Mouse (Mus musculus): Measurements from ENCODE around the gene Tomm40l. TPM values are rescaled to one million over a fixed set of nuclear protein-coding genes. Genes with fewer than 3 reads are reported as not detected.
A peak's percentile ranks its signal among the peaks of the same experiment; 100 is the strongest.

Tomm40l gene
- polyA plus RNA-seq, 1 experiment from 2014 or later = 35.4 TPM

DNA sequence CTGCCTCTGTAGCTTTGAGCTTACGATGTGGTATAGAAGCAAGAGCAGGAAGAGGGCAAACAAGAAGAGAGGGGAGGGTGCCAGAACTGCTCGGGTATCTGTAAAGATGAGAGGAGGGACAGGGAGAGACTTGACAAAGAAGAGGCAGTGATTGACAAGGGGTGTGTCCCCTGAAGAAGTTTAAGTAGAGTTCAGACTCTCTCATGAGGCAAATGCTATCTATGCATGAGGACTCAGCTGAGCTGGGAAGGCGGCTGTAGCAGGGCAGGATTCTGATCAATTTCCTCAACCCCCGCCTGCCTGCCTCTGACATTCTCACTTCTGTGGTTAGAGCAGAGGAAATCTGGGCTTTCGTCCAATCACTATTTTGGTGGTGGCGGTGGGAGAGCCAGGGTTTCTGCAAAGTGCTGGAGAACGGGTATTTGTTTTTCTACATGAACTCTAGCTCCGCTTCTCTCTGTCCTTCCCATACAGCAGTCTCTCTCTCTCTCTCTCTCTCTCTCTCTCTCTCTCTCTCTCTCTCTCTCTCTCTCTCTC lies 40.3 kb upstream of the Tomm40l start:
- H3K4me2 ChIP-seq = peak overlapping the region; percentile 54
- peak overlapping the region; percentile 28 for H3K4me3 ChIP-seq
- H3K27ac ChIP-seq = peak overlapping the region; percentile 83
- peak; percentile 70 for ATAC-seq (ENCODE audit: low FRiP score)
- no peaks in the 10 kb centered on the region for H3K9me3 ChIP-seq
- H3K9ac ChIP-seq = peak overlapping the region; percentile 64
- 0 out of 2 replicates have a peak, but pooled peaks cover 3% of the 10 kb centered on the region for H3K36me3 ChIP-seq
- peaks cover 3% of the 10 kb centered on the region; the same call in 1 of the 2 replicates for H3K27me3 ChIP-seq
- peaks cover 16% of the 10 kb centered on the region for H3K4me1 ChIP-seq (replicated peaks)
- 5% methylated on average over 8 of the region's 8 CpGs for WGBS

DNA sequence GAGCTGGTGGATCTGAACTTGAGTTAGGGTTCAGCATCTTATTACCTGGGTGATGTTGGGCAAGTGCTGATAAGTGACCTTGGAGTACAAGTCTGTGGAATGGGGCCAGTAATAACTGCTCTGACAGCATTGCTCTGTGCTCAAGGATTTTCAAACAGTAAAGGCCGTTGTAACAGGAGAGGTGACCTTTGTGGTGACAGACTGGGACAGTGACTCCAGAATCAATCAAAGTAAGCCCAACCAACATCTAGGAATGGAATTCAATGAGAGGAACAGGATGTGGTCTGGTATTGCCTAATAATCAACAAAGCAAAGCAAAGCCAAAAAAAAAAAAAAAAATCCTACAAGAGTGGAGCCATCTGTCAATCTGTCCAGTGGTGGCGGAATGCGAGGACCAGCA lies 38.0 kb upstream of the Tomm40l start:
- no peak overlapping the region for H3K4me2 ChIP-seq
- no peak overlapping the region for H3K4me3 ChIP-seq
- H3K27me3 ChIP-seq = peaks cover 3% of the 10 kb centered on the region; the same call in 1 of the 2 replicates
- WGBS = 75% methylated on average over 3 of the region's 3 CpGs
- no peaks in the 10 kb centered on the region for H3K9me3 ChIP-seq
- no peak for ATAC-seq (ENCODE audit: low FRiP score)
- H3K27ac ChIP-seq = no peak overlapping the region
- H3K4me1 ChIP-seq (replicated peaks) = peaks cover 16% of the 10 kb centered on the region
- 0 out of 2 replicates have a peak, but pooled peaks cover 3% of the 10 kb centered on the region for H3K36me3 ChIP-seq
- H3K9ac ChIP-seq = no peak overlapping the region

DNA sequence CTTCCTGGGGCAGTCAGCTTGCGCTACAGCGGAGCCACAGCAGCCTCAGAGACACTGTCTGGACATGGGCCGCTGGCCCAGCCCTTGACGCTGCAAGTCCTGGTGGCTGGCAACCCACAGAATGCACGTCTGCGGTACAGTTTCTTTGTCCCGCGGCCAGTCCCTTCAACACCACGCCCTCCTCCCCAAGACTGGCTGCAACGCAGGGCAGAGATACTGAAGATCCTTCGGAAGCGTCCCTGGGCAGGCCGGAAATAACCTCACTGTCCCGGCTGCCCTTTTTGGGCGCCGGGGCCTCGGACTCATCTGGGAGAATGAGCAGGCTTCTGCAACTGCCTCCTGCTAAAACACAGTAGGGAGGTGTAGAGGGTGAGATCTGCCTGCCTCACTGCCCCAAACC lies 36.6 kb upstream of the Tomm40l start:
- Histone ChIP-seq H3K27me3 (peaks cover 3% of the 10 kb centered on the region; the same call in 1 of the 2 replicates), H3K4me2 (no peak overlapping the region), H3K9ac (0 out of 2 replicates have a peak overlapping the region, but pooled peaks have one; percentile 8), H3K4me3 (no peak overlapping the region), H3K36me3 (0 out of 2 replicates have a peak, but pooled peaks cover 3% of the 10 kb centered on the region), H3K4me1 (replicated peaks) (peaks cover 16% of the 10 kb centered on the region), H3K9me3 (no peaks in the 10 kb centered on the region), H3K27ac (no peak overlapping the region)
- 83% methylated on average over 17 of the region's 17 CpGs for WGBS
- no peak for ATAC-seq (ENCODE audit: low FRiP score)

DNA sequence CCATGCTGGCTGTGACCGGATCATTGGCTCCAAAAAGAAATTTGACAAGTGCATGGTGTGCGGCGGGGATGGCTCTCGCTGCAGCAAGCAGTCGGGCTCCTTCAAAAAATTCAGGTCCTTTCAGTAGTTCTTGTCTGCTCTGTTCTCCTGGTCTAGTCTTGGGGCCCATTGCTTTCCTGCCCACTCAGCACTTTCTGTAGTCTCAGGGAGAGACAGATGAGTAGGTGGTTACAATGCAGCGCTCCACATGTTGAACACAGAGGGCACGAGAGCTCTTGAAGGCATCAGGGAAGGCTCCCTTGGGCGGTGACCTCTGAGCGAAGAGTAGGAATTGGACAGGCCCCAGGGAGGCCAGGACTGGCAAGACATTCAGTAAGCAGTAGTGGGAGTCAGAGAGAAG lies 35.5 kb upstream of the Tomm40l start:
- Histone ChIP-seq H3K4me2 (no peak overlapping the region), H3K9ac (no peak overlapping the region), H3K27me3 (peaks cover 3% of the 10 kb centered on the region; the same call in 1 of the 2 replicates), H3K9me3 (no peaks in the 10 kb centered on the region), H3K27ac (no peak overlapping the region), H3K4me1 (replicated peaks) (peaks cover 9% of the 10 kb centered on the region), H3K4me3 (no peak overlapping the region), H3K36me3 (0 out of 2 replicates have a peak, but pooled peaks cover 3% of the 10 kb centered on the region)
- ATAC-seq (ENCODE audit: low FRiP score) = no peak
- 84% methylated on average over 9 of the region's 9 CpGs for WGBS

DNA sequence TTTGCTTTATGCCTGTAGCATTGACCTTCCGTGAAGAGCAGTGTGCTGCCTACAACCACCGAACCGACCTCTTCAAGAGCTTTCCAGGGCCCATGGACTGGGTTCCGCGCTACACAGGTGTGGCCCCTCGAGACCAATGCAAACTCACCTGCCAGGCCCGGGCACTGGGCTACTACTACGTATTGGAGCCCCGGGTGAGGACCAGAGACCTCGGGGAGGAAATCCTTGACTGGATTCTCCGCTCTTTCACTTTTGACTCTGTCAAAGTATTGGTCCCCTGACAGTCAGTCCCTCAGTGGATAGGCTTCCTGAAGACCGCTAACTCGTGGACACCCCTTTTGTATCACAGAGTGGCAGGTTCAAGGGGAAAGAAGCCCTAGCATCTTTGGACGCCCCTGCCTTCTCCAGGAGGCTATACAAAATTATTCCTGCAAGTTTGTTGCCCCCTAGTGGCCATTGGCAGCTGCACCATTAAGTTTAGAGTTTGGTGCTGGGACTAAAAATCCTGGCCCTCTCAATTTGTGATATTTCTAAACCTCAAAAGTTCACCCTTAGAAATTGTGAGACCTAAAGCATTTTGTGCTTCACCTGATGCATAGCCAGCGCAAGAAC lies 34.7 kb upstream of the Tomm40l start:
- Histone ChIP-seq H3K4me3 (no peak overlapping the region), H3K4me1 (replicated peaks) (peaks cover 9% of the 10 kb centered on the region), H3K36me3 (0 out of 2 replicates have a peak, but pooled peaks cover 3% of the 10 kb centered on the region), H3K9ac (no peak overlapping the region), H3K9me3 (no peaks in the 10 kb centered on the region), H3K27me3 (peaks cover 3% of the 10 kb centered on the region; the same call in 1 of the 2 replicates), H3K4me2 (no peak overlapping the region), H3K27ac (no peak overlapping the region)
- WGBS = 72% methylated on average over 15 of the region's 15 CpGs
- ATAC-seq (ENCODE audit: low FRiP score) = no peak

DNA sequence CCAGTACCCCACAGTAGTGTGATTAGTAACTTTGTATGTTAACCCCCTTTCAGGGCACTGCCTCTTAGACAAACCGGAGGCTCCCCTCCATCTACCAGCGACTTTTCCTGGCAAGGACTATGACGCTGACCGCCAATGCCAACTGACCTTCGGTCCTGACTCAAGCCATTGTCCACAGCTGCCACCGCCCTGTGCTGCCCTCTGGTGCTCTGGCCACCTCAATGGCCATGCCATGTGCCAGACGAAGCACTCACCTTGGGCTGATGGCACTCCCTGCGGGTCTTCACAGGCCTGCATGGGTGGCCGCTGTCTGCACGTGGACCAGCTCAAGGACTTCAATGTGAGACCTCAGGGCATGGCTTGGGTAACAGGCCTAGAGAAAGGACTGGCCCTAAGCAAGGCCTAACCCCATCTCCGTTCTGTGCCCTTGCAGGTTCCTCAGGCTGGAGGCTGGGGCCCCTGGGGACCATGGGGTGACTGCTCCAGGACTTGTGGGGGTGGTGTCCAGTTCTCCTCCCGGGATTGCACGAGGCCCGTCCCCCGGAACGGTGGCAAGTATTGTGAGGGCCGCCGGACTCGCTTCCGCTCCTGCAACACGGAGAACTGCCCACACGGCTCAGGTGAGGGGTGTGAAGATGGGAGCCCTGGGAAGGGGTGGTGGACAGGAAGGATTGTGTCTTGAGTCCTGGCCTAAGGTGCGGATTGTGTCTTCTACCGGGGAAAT lies 33.9 kb upstream of the Tomm40l start:
- Histone ChIP-seq H3K27me3 (peaks cover 3% of the 10 kb centered on the region; the same call in 1 of the 2 replicates), H3K4me2 (no peak overlapping the region), H3K4me3 (no peak overlapping the region), H3K4me1 (replicated peaks) (peaks cover 16% of the 10 kb centered on the region), H3K27ac (no peak overlapping the region), H3K36me3 (0 out of 2 replicates have a peak, but pooled peaks cover 3% of the 10 kb centered on the region), H3K9me3 (no peaks in the 10 kb centered on the region), H3K9ac (no peak overlapping the region)
- ATAC-seq (ENCODE audit: low FRiP score) = no peak
- WGBS = 91% methylated on average over 24 of the region's 24 CpGs

DNA sequence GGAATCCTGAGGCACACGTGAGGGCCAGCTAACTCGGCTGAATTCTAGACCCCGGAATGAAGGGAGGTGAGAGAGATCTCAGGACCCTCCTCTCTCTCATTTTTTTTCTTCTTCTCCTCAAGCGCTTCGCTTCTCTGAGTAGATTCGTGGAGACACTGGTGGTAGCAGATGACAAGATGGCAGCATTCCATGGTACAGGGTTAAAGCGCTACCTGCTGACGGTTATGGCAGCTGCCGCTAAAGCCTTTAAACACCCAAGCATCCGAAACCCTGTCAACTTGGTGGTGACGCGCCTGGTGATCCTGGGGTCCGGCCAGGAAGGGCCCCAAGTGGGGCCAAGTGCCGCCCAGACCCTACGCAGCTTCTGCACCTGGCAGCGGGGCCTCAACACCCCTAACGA lies 30.1 kb upstream of the Tomm40l start:
- Histone ChIP-seq H3K36me3 (no peaks in the 10 kb centered on the region), H3K9me3 (no peaks in the 10 kb centered on the region), H3K27ac (peak overlapping the region; percentile 58; the same call in 1 of the 2 replicates), H3K4me1 (replicated peaks) (peaks cover 47% of the 10 kb centered on the region), H3K4me3 (peak overlapping the region; percentile 5; the same call in 1 of the 2 replicates), H3K4me2 (peak overlapping the region; percentile 52), H3K9ac (peak overlapping the region; percentile 29; the same call in 1 of the 2 replicates), H3K27me3 (no peaks in the 10 kb centered on the region)
- 50% methylated on average over 17 of the region's 17 CpGs for WGBS
- ATAC-seq (ENCODE audit: low FRiP score) = no peak

DNA sequence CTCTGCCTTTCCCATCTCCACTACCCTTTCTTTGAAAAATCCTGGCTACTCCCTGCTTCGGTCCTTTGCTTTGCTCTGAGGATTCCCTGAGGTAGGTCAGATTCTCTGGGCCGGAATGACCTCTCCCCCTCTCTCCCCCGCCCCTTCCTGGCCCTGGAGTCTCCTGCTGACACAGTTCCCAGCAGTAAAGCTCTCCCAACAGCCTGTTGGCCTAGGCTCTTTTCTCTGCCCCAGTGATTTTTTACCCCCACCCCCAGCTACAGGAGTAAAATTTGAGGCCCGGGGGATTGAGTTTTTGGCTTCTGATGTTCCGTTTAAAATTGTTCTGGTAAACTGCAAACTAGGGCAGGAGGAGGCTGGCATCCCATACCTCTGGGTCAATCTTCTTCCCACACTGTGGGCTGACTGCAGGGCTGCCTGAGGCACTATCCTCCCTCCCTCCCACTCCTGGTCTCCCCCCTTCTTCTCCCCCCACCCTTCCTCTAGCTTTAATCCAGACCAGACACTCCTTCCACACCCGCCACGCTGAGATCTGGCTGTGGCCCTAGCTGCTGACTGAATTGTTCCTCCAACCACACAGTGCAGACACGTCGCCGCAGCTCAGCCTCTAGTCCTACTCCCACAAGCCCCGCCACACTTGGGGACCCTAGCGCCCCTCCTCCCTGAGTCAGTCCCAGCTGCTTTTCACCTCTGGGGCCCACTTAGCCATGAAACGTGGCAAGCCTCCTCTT lies 29.4 kb upstream of the Tomm40l start:
- no peaks in the 10 kb centered on the region for H3K9me3 ChIP-seq
- no peak for ATAC-seq (ENCODE audit: low FRiP score)
- 4% methylated on average over 13 of the region's 13 CpGs for WGBS
- H3K4me1 ChIP-seq (replicated peaks) = peaks cover 49% of the 10 kb centered on the region
- no peaks in the 10 kb centered on the region for H3K27me3 ChIP-seq
- no peaks in the 10 kb centered on the region for H3K36me3 ChIP-seq
- H3K4me3 ChIP-seq = peak overlapping the region; percentile 31
- peak overlapping the region; percentile 58 for H3K27ac ChIP-seq
- peak overlapping the region; percentile 52 for H3K4me2 ChIP-seq
- H3K9ac ChIP-seq = peak overlapping the region; percentile 65; the same call in 1 of the 2 replicates

DNA sequence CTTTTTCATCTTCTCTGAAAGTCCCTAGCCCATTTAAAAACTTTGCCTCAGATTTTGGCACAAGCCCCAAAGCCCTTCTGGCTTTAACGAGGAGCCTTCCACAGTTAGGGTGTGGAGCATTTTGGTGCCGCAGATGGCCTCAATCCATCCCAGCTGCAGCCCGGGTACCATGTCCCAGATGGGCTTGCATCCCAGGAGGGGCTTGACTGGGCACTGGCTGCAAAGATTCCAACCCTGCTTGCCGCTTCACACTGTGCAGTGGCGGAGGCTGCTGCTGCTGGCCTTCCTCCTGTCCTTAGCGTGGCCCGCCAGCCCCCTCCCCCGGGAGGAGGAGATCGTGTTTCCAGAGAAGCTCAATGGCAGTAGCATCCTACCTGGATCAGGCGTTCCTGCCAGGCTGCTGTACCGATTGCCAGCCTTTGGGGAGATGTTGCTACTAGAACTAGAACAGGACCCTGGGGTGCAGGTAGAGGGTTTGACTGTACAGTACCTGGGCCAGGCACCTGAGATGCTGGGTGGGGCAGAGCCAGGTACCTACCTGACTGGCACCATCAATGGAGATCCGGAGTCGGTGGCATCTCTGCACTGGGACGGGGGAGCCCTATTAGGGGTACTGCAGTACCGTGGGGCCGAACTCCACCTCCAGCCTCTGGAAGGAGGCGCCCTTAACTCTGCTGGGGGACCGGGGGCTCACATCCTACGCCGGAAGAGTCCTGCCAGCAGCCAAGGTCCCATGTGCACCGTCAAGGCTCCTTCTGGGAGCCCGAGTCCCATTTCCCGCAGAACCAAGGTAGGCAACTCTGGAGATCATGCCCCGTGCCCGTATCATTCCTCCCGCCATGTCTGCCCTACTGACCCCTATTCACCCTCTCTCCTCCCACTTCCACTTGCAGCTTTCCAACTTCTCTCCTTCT lies 28.6 kb upstream of the Tomm40l start, which contains the start of gene Ndufs2:
Gene Ndufs2, minus strand, starts transcription at position 709 of the 914 bp plus-strand sequence.
- ATAC-seq (ENCODE audit: low FRiP score) = no peak
- Histone ChIP-seq H3K4me1 (replicated peaks) (peaks cover 55% of the 10 kb centered on the region), H3K27me3 (no peaks in the 10 kb centered on the region), H3K36me3 (no peaks in the 10 kb centered on the region), H3K4me2 (peak within 1 kb of the TSS; percentile 52), H3K9me3 (no peaks in the 10 kb centered on the region), H3K9ac (peak within 1 kb of the TSS; percentile 65), H3K27ac (peak within 1 kb of the TSS; percentile 60), H3K4me3 (peak within 1 kb of the TSS; percentile 31)
- 9% methylated on average over 26 of the region's 26 CpGs for WGBS

DNA sequence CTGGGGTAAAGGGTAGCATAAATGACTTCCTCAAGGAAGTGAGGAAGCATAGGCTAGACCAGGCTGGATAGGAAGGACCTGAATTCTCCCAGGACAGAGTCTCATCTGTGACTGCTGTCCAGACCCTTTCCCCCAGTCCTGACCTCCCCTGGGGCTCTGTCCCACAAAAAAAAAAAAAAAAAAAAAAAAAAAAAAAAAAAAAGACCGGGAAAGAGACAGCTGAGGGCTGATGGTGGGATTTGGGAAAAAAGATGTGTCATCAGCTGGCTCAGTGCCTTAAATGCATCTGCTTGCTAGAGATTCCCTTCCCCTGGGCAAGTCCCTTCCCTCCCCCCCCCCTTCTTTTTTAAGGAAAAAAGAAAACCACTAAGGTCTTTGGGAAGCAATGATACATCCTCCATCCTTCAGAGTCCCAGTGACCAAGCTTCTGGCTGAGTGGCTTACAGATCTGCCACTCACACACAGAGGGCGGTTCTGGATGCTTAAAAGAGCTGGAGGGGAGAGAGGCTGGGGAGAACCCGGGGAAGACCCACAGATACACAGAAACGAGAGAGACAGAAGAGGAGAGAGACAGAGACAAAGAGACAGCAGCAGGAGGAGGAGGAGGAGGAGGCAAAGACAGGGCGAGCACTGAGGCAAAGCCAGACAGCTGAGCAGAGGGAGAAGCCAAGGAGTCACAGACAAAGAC lies 27.7 kb upstream of the Tomm40l start, which contains the start of gene Adamts4:
Gene Adamts4, plus strand, starts transcription at position 509 of the 688 bp plus-strand sequence.
- no peaks in the 10 kb centered on the region for H3K27me3 ChIP-seq

More for the DNA sequence above, 27.7 kb upstream of the Tomm40l start, which contains the start of gene Adamts4:
- Histone ChIP-seq H3K4me2 (peak within 1 kb of the TSS; percentile 52), H3K4me1 (replicated peaks) (peaks cover 61% of the 10 kb centered on the region), H3K36me3 (peaks cover 3% of the 10 kb centered on the region; the same call in 1 of the 2 replicates), H3K4me3 (peak within 1 kb of the TSS; percentile 31), H3K9ac (peak within 1 kb of the TSS; percentile 65), H3K9me3 (no peaks in the 10 kb centered on the region), H3K27ac (peak within 1 kb of the TSS; percentile 60)
- ATAC-seq (ENCODE audit: low FRiP score) = no peak
- 7% methylated on average over 5 of the region's 5 CpGs for WGBS

Measured in hindbrain, embryonic 13.5 days (tissue).